Mouse (Mus musculus) c-Kit-negative CD71-positive TER-119-positive erythroid progenitor cells, embryonic 14.5 days (primary cell): ENCODE data around the gene Slc16a13.
"Not testable (repeated sequence)": the region's sequence is repeated elsewhere in the genome, so short reads cannot be mapped to it uniquely, and the experiment has no call there.

Experiments used
- DNase-seq: peaks from one replicate; pipeline ENCODE4 v3.0.0-alpha.2; 2013; ENCODE audit warnings: low read depth, low spot score

The Slc16a13 gene

GRCm38 (mm10) chr11:70171181-70171580 lies 49.7 kb downstream of the Slc16a13 start:
- no peak for DNase-seq

GRCm38 (mm10) chr11:70170291-70170690 lies 50.6 kb downstream of the Slc16a13 start:
- no peak for DNase-seq

- not testable (repeated sequence) for DNase-seq
Observed at GRCm38 (mm10) chr11:70169471-70169870, 51.4 kb downstream of the Slc16a13 start.

- no peak for DNase-seq
Observed at GRCm38 (mm10) chr11:70168136-70168535, 52.7 kb downstream of the Slc16a13 start.
